Mouse (Mus musculus) heart, embryonic 10.5 days (tissue): ENCODE data around the gene Tia1. TPM values are rescaled to one million over a fixed set of nuclear protein-coding genes. Genes with fewer than 3 reads are reported as not detected.

ENCODE experiments used
- DNase-seq: peaks from one replicate; pipeline ENCODE4 v3.0.0-alpha.2; 2017; ENCODE audit warnings: low spot score
- H3K27ac ChIP-seq: fragments of 300-500 bp; sonication (generic); 2 replicates; pipeline ENCODE4 v1.5.1; 2016; ENCODE audit warnings: mild to moderate bottlenecking
- H3K27me3 ChIP-seq: fragments of 300-500 bp; sonication (generic); 2 replicates; pipeline ENCODE4 v1.6.1; 2016; ENCODE audit warnings: mild to moderate bottlenecking; ENCODE audit not compliant: poor library complexity, insufficient read depth, severe bottlenecking
- H3K36me3 ChIP-seq: fragments of 300-500 bp; sonication (generic); 2 replicates; pipeline ENCODE4 v1.6.1; 2016; ENCODE audit warnings: mild to moderate bottlenecking, moderate library complexity
- H3K4me1 ChIP-seq: fragments of 300-500 bp; sonication (generic); 2 replicates; pipeline ENCODE4 v1.6.1; 2016; ENCODE audit warnings: mild to moderate bottlenecking
- H3K4me3 ChIP-seq: fragments of 300-500 bp; sonication (generic); 2 replicates; pipeline ENCODE4 v1.5.1; 2016; ENCODE audit warnings: mild to moderate bottlenecking, moderate library complexity
- H3K9me3 ChIP-seq: fragments of 300-500 bp; sonication (generic); 2 replicates; pipeline ENCODE4 v1.6.1; 2016; ENCODE audit warnings: mild to moderate bottlenecking, moderate library complexity
- WGBS: fragments of 180-500 bp; shearing (Covaris S2); methylation state at CpG from one replicate; pipeline ENCODE4 v1.1.7; 2016; 5-methylcytosine and 5-hydroxymethylcytosine counted together
- polyA plus RNA-seq: library from polyadenylated mRNA; unstranded; fragments of >200 nt; fragmentation: Nextera tagmentation; extraction: Ambion mirVana; gene quantifications from 2 replicates; pipeline ENCODE4 v1.2.1, GENCODE M21; 2016

Gene Tia1
- polyA plus RNA-seq, result 144 and 177 TPM in 2 replicates

- H3K9me3 ChIP-seq, result no peaks in the 10 kb centered on the region
- peak within 1 kb of the TSS; percentile 100 for H3K27ac ChIP-seq
- no peaks in the 10 kb centered on the region for H3K27me3 ChIP-seq
- peaks cover 16% of the 10 kb centered on the region for H3K36me3 ChIP-seq
- peak; percentile 99 for DNase-seq
- H3K4me1 ChIP-seq, result peaks cover 7% of the 10 kb centered on the region; the same call in 1 of the 2 replicates
- under 1% methylated on average over 62 of the region's 62 CpGs for WGBS
- peak within 1 kb of the TSS; percentile 95 for H3K4me3 ChIP-seq
These were observed at the start of gene Tia1 for GRCm38 (mm10) chr6:86404100-86404861. Gene Tia1, plus strand, starts transcription at chr6:86404219.

GRCm38 (mm10) chr6:86354948-86355347 is 49.1 kb upstream of the Tia1 start:
- Histone ChIP-seq H3K4me1 (peaks cover 6% of the 10 kb centered on the region; the same call in 1 of the 2 replicates), H3K27ac (no peak overlapping the region), H3K4me3 (no peak overlapping the region), H3K9me3 (no peaks in the 10 kb centered on the region), H3K27me3 (0 out of 2 replicates have a peak, but pooled peaks cover 3% of the 10 kb centered on the region), H3K36me3 (no peaks in the 10 kb centered on the region)
- DNase-seq, result no peak
- 61% methylated on average over 3 of the region's 3 CpGs for WGBS

GRCm38 (mm10) chr6:86356956-86357355 is 47.1 kb upstream of the Tia1 start:
- WGBS, result 72% methylated on average over 9 of the region's 9 CpGs
- Histone ChIP-seq H3K27me3 (0 out of 2 replicates have a peak, but pooled peaks cover 3% of the 10 kb centered on the region), H3K36me3 (no peaks in the 10 kb centered on the region), H3K27ac (no peak overlapping the region), H3K4me3 (no peak overlapping the region), H3K4me1 (peaks cover 6% of the 10 kb centered on the region; the same call in 1 of the 2 replicates), H3K9me3 (no peaks in the 10 kb centered on the region)
- no peak for DNase-seq

GRCm38 (mm10) chr6:86360691-86361090 is 43.3 kb upstream of the Tia1 start:
- peaks cover 6% of the 10 kb centered on the region; the same call in 1 of the 2 replicates for H3K4me1 ChIP-seq
- H3K27me3 ChIP-seq, result 0 out of 2 replicates have a peak, but pooled peaks cover 3% of the 10 kb centered on the region
- no peak overlapping the region for H3K27ac ChIP-seq
- DNase-seq, result no peak
- no peaks in the 10 kb centered on the region for H3K9me3 ChIP-seq
- no peak overlapping the region for H3K4me3 ChIP-seq
- 56% methylated on average over 7 of the region's 7 CpGs for WGBS
- no peaks in the 10 kb centered on the region for H3K36me3 ChIP-seq

GRCm38 (mm10) chr6:86361373-86361772 is 42.6 kb upstream of the Tia1 start:
- Histone ChIP-seq H3K4me3 (no peak overlapping the region), H3K27ac (no peak overlapping the region), H3K4me1 (peaks cover 11% of the 10 kb centered on the region), H3K27me3 (0 out of 2 replicates have a peak, but pooled peaks cover 2% of the 10 kb centered on the region), H3K36me3 (no peaks in the 10 kb centered on the region), H3K9me3 (no peaks in the 10 kb centered on the region)
- no peak for DNase-seq
- 86% methylated on average over 7 of the region's 7 CpGs for whole genome bisulfite sequencing

- H3K4me3 ChIP-seq, result peak overlapping the region; percentile 80
- H3K27me3 ChIP-seq, result no peaks in the 10 kb centered on the region
- H3K4me1 ChIP-seq, result peaks cover 10% of the 10 kb centered on the region
- peak overlapping the region; percentile 92 for H3K27ac ChIP-seq
- no peaks in the 10 kb centered on the region for H3K9me3 ChIP-seq
- peak; percentile 91 for DNase-seq
- peaks cover 19% of the 10 kb centered on the region for H3K36me3 ChIP-seq
- 2% methylated on average over 17 of the region's 17 CpGs for WGBS
These were observed 39.4 kb upstream of the Tia1 start for GRCm38 (mm10) chr6:86364442-86365141.

GRCm38 (mm10) chr6:86365371-86366124 is 38.5 kb upstream of the Tia1 start, which contains the start of gene Fam136a:
Gene Fam136a, plus strand, starts transcription at chr6:86365646.
- under 1% methylated on average over 76 of the region's 76 CpGs for WGBS
- Histone ChIP-seq H3K4me3 (peak within 1 kb of the TSS; percentile 80), H3K4me1 (peaks cover 13% of the 10 kb centered on the region), H3K27me3 (no peaks in the 10 kb centered on the region), H3K9me3 (no peaks in the 10 kb centered on the region), H3K27ac (peak within 1 kb of the TSS; percentile 92), H3K36me3 (peaks cover 20% of the 10 kb centered on the region)
- DNase-seq, result peak; percentile 99

- peaks cover 20% of the 10 kb centered on the region for H3K36me3 ChIP-seq
- H3K27ac ChIP-seq, result peak overlapping the region; percentile 92
- H3K27me3 ChIP-seq, result no peaks in the 10 kb centered on the region
- peak overlapping the region; percentile 80 for H3K4me3 ChIP-seq
- 43% methylated on average over 25 of the region's 25 CpGs for WGBS
- no peaks in the 10 kb centered on the region for H3K9me3 ChIP-seq
- H3K4me1 ChIP-seq, result peaks cover 17% of the 10 kb centered on the region
- DNase-seq, result no peak
These were observed 37.7 kb upstream of the Tia1 start for GRCm38 (mm10) chr6:86366125-86366852.

GRCm38 (mm10) chr6:86366853-86367249 is 37.2 kb upstream of the Tia1 start:
- no peaks in the 10 kb centered on the region for H3K27me3 ChIP-seq
- 66% methylated on average over 2 of the region's 2 CpGs for WGBS
- H3K4me3 ChIP-seq, result peak overlapping the region; percentile 80
- peak overlapping the region; percentile 92 for H3K27ac ChIP-seq
- DNase-seq, result no peak
- peaks cover 17% of the 10 kb centered on the region for H3K4me1 ChIP-seq
- H3K36me3 ChIP-seq, result peaks cover 20% of the 10 kb centered on the region
- H3K9me3 ChIP-seq, result no peaks in the 10 kb centered on the region

- no peak overlapping the region for H3K27ac ChIP-seq
- peaks cover 24% of the 10 kb centered on the region for H3K36me3 ChIP-seq
- WGBS, result 91% methylated on average over 5 of the region's 5 CpGs
- no peak overlapping the region for H3K4me3 ChIP-seq
- no peak for DNase-seq
- H3K9me3 ChIP-seq, result no peaks in the 10 kb centered on the region
- H3K4me1 ChIP-seq, result peaks cover 24% of the 10 kb centered on the region
- H3K27me3 ChIP-seq, result no peaks in the 10 kb centered on the region
These were observed 35.5 kb upstream of the Tia1 start for GRCm38 (mm10) chr6:86368479-86368878.

GRCm38 (mm10) chr6:86370093-86370713 is 33.8 kb upstream of the Tia1 start:
- Histone ChIP-seq H3K27ac (peak overlapping the region; percentile 91), H3K4me1 (peaks cover 24% of the 10 kb centered on the region), H3K36me3 (peaks cover 24% of the 10 kb centered on the region), H3K9me3 (no peaks in the 10 kb centered on the region), H3K4me3 (peak overlapping the region; percentile 97; the same call in 1 of the 2 replicates), H3K27me3 (no peaks in the 10 kb centered on the region)
- DNase-seq, result no peak
- 63% methylated on average over 3 of the region's 3 CpGs for WGBS
